Mouse (Mus musculus): ENCODE results near the gene Gfi1. TPM values are rescaled to one million over a fixed set of nuclear protein-coding genes. Genes with fewer than 3 reads are reported as not detected.

Gene Gfi1
- polyA plus RNA-seq, 1 experiment from 2014 or later, result not detected

DNA sequence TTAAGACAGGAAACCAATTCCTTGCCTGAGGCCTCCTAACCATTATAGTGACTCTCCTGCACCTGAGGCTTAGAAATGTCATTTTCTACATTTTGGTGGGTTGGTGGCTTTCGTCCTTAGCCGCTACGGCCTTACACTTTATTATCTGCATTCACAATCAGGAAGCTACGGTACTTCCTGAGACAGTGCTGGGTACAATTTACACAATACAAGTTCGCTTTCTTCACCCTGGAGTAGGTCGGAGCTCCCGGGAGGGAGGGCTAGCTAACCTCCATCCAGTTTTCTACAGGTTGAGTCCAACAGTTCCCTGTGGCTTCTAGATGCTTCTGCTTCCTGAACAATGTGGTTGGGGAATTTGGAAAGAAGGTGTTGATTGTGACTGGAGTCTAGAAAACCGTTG lies 26.9 kb downstream of the Gfi1 start:
- H3K4me1 ChIP-seq, result no peaks in the 10 kb centered on the region
- H3K9ac ChIP-seq, result no peak overlapping the region
- H3K9me3 ChIP-seq (replicated peaks), result no peaks in the 10 kb centered on the region
- no peaks in the 10 kb centered on the region for H3K27me3 ChIP-seq
- H3K4me2 ChIP-seq (replicated peaks), result no peak overlapping the region
- H3K4me3 ChIP-seq, result no peak overlapping the region
- H3K27ac ChIP-seq, result no peak overlapping the region
- 87% methylated on average over 8 of the region's 8 CpGs for WGBS
- no peaks in the 10 kb centered on the region for H3K36me3 ChIP-seq
- ATAC-seq (ENCODE audit: low FRiP score), result no peak

DNA sequence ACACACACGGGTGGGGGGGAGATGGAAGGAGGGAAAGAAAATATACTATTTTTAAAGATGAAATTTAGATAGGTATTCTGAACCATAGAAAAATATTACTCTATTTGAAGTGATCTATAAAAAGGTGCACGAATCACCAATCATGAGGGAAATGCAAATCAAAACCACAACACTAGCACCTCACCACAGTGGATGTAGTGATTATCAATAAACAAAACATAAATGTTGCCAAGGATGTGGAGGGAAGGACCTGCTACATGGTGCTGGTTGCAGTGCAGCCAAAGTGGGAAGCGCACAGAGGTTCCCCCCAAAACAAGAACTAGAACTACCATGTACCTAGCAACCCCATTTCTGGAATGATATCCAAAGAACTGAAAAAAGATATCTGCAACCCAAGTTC lies 30.8 kb downstream of the Gfi1 start:
- H3K9me3 ChIP-seq (replicated peaks), result no peaks in the 10 kb centered on the region
- 84% methylated on average over 3 of the region's 3 CpGs for WGBS
- H3K27ac ChIP-seq, result no peak overlapping the region
- ATAC-seq (ENCODE audit: low FRiP score), result no peak
- no peaks in the 10 kb centered on the region for H3K4me1 ChIP-seq
- H3K4me3 ChIP-seq, result no peak overlapping the region
- H3K27me3 ChIP-seq, result no peaks in the 10 kb centered on the region; the same call in 1 of the 2 replicates
- no peaks in the 10 kb centered on the region for H3K36me3 ChIP-seq
- no peak overlapping the region for H3K9ac ChIP-seq
- no peak overlapping the region for H3K4me2 ChIP-seq (replicated peaks)

DNA sequence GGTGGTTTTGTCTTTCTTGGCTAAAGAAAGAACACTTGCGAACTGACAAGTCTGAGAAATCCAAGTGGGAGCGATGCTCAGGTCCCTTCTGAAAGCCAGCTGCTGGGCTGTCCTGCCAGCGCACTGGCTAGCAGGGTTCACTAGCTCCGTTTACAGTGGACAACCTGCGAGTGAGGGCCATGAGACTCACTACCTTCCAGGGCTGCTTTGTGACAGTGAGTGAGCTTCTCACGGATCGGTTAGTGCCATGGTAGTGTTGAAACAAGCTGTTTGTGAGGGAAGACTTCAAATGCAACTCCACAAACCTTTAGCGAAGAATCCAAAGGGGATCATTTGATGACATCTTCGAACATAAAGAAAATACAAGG lies 37.4 kb downstream of the Gfi1 start:
- H3K9me3 ChIP-seq (replicated peaks), result no peaks in the 10 kb centered on the region
- no peak overlapping the region for H3K27ac ChIP-seq
- 25% methylated on average over 9 of the region's 9 CpGs for WGBS
- ATAC-seq (ENCODE audit: low FRiP score), result peak; percentile 51; the same call in 1 of the 2 replicates
- H3K4me2 ChIP-seq (replicated peaks), result peak overlapping the region; percentile 69
- H3K36me3 ChIP-seq, result no peaks in the 10 kb centered on the region
- peaks cover 20% of the 10 kb centered on the region for H3K27me3 ChIP-seq
- H3K9ac ChIP-seq, result peak overlapping the region; percentile 54
- peak overlapping the region; percentile 45 for H3K4me3 ChIP-seq
- peaks cover 7% of the 10 kb centered on the region; the same call in 1 of the 2 replicates for H3K4me1 ChIP-seq

DNA sequence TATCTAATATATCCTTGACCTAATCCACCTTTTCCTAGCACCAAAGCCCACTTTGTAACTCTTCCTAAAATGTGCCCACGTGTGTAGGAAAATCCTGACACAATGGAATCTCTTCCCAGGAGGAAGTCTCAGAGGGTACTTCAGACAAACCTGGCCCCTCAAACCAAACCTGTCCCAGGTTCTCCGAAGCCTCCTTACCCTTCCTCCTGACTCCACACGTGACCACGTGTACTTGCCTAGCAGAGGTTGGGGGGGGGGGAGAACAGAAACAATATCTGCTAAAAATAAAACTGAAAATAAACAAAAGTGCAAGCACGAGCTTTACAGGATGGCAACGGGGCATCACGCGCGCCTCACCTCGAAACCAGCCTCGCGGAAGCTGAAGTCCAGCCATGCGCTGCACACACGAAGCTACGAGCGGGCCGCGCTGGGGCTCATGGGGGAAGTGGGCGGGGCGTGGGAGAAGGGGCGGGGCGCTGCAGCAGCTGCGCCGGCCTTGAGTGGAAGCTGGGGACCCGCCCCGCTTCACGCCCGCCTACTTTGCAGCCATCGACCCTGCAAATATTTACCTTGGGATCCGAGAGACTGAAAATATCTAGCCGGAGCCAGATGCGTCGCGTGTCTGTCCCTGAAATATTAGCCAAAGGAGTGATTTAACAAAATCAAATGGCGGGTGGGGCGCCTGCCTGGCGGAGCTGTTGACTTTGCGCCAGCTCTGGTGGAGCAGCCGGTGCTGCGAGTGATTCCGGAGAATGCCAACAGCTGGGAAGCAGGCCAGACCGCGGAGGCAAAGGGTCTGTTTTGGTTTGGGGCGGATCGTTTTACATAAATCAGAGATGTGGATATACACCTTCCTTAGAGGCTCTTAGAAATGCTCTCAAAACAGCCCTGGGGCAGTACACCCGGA lies 38.0 kb downstream of the Gfi1 start:
- Histone ChIP-seq H3K27me3 (peaks cover 20% of the 10 kb centered on the region), H3K4me1 (peaks cover 7% of the 10 kb centered on the region; the same call in 1 of the 2 replicates), H3K9me3 (replicated peaks) (no peaks in the 10 kb centered on the region), H3K9ac (peak overlapping the region; percentile 54), H3K4me3 (peak overlapping the region; percentile 45), H3K4me2 (replicated peaks) (peak overlapping the region; percentile 69), H3K27ac (no peak overlapping the region), H3K36me3 (no peaks in the 10 kb centered on the region)
- 14% methylated on average over 46 of the region's 46 CpGs for WGBS
- ATAC-seq (ENCODE audit: low FRiP score), result peak; percentile 96

DNA sequence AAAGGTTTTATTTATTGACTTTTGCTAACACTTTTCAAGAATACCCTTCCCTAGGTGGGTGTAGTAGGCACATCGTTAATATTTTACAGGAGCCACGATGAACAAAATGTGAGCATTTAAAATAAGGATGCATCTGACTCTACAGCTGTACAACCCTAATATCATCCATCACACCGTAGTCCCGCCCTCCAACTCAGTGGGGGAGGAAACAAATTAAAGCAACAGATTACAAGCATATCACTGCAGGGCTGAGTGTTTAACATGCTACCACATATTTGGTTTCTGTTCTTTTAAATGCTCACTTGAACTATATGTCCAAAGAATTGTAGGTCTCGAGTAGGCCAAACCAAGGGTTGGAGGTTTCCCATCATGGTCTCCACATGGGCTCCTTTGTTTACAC lies 38.7 kb downstream of the Gfi1 start:
- Histone ChIP-seq H3K27ac (no peak overlapping the region), H3K4me1 (peaks cover 7% of the 10 kb centered on the region; the same call in 1 of the 2 replicates), H3K27me3 (peaks cover 20% of the 10 kb centered on the region), H3K9me3 (replicated peaks) (no peaks in the 10 kb centered on the region), H3K4me2 (replicated peaks) (no peak overlapping the region), H3K4me3 (no peak overlapping the region), H3K36me3 (no peaks in the 10 kb centered on the region), H3K9ac (no peak overlapping the region)
- no peak for ATAC-seq (ENCODE audit: low FRiP score)
- WGBS, result 93% methylated on average over 5 of the region's 5 CpGs

DNA sequence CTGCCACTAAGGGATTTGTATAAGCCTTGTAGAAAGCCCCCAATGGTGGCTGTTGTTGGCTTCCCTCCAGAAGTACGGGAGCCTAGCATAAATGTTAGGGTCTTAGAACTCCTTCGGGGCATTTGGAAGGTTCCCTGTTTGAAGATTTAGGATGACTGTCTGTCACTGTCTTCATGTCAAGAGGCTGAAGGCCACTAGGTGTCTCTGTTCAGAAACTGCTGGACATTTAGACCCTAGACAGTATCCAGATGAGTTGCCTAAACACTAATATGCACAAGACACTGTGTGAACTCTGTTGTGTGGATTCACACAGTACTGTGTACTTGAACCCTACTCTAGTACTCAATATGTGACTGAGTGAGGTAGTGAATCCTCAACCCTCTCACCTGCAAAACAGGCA lies 41.5 kb downstream of the Gfi1 start:
- Histone ChIP-seq H3K27me3 (peaks cover 19% of the 10 kb centered on the region), H3K4me1 (peaks cover 7% of the 10 kb centered on the region; the same call in 1 of the 2 replicates), H3K27ac (no peak overlapping the region), H3K9ac (no peak overlapping the region), H3K4me3 (no peak overlapping the region), H3K9me3 (replicated peaks) (no peaks in the 10 kb centered on the region), H3K4me2 (replicated peaks) (no peak overlapping the region), H3K36me3 (no peaks in the 10 kb centered on the region)
- no peak for ATAC-seq (ENCODE audit: low FRiP score)
- WGBS, result 83% methylated on average over 2 of the region's 2 CpGs

DNA sequence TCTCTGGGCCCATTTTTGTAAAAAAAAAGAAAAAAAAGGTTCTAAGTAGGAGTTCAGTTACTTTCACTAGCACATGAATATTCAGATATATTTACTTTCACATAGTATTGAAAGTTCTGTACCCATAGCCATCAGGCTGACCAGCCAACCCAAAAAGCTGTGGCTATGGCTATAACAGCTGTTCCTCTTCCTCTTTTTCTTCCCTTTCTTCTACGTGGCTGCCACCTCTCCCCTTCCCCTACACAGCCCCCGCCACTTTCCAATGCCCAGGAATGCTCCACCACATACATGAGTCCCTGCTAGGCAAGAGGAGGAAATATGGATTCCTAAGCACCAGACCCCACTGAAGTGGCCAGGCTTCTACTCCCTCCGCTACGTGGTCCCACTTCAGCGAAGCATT lies 44.5 kb downstream of the Gfi1 start:
- Histone ChIP-seq H3K9me3 (replicated peaks) (no peaks in the 10 kb centered on the region), H3K9ac (no peak overlapping the region), H3K27me3 (no peaks in the 10 kb centered on the region), H3K36me3 (no peaks in the 10 kb centered on the region), H3K4me3 (no peak overlapping the region), H3K4me2 (replicated peaks) (no peak overlapping the region), H3K27ac (no peak overlapping the region), H3K4me1 (no peaks in the 10 kb centered on the region; the same call in 1 of the 2 replicates)
- no peak for ATAC-seq (ENCODE audit: low FRiP score)
- WGBS, result 76% methylated on average over 5 of the region's 5 CpGs

DNA sequence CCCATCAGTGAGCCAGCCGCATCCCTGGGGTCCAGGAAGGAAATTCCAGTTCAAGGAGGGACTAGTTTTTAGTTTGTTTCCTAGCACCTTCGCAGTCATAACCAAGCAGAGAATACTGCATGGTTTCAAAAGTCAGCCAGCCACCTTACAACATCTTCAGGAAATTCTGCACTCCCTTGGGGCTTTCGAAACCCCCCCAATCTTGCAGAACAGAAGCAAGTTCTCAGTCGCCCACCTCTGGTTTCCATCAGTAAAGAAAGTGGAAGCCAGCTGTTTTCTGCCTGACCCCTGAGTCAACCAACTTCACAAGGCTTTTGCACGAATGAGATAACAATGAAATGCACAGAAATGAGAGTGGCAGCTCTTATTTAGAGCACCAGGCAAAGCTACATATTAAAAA lies 47.4 kb downstream of the Gfi1 start:
- H3K27me3 ChIP-seq, result no peaks in the 10 kb centered on the region
- H3K4me2 ChIP-seq (replicated peaks), result no peak overlapping the region
- ATAC-seq (ENCODE audit: low FRiP score), result no peak
- no peaks in the 10 kb centered on the region; the same call in 1 of the 2 replicates for H3K4me1 ChIP-seq
- H3K4me3 ChIP-seq, result no peak overlapping the region
- H3K36me3 ChIP-seq, result no peaks in the 10 kb centered on the region
- H3K9me3 ChIP-seq (replicated peaks), result no peaks in the 10 kb centered on the region
- WGBS, result 64% methylated on average over 5 of the region's 5 CpGs
- no peak overlapping the region for H3K27ac ChIP-seq
- H3K9ac ChIP-seq, result no peak overlapping the region

Other genes with a start within 250 kb of the Gfi1 start
- gene Gm42669, start 218.4 kb downstream of the Gfi1 start, polyA plus RNA-seq (2016; fragmentation: Nextera tagmentation; extraction: Ambion mirVana), result 0.23 and 0.80 TPM in 2 replicates
- gene 1700028K03Rik, start 191.3 kb downstream of the Gfi1 start, polyA plus RNA-seq (2016; fragmentation: Nextera tagmentation; extraction: Ambion mirVana), result 0.15 and 0.21 TPM in 2 replicates
- gene Rpap2, start 128.7 kb downstream of the Gfi1 start, polyA plus RNA-seq (2016; fragmentation: Nextera tagmentation; extraction: Ambion mirVana), result 20.1 and 22.6 TPM in 2 replicates
- gene Glmn, start 128.1 kb downstream of the Gfi1 start, polyA plus RNA-seq (2016; fragmentation: Nextera tagmentation; extraction: Ambion mirVana), result 34.2 and 42.7 TPM in 2 replicates
- 0.13 and 0.22 TPM in 2 replicates for gene Ube2d2b, start 104.1 kb upstream of the Gfi1 start, polyA plus RNA-seq (2016; fragmentation: Nextera tagmentation; extraction: Ambion mirVana)
- gene Evi5, start 149.1 kb upstream of the Gfi1 start, polyA plus RNA-seq (2016; fragmentation: Nextera tagmentation; extraction: Ambion mirVana), result 62.3 and 63.6 TPM in 2 replicates
- 59.8 and 66.8 TPM in 2 replicates for gene Rpl5, start 174.5 kb upstream of the Gfi1 start, polyA plus RNA-seq (2016; fragmentation: Nextera tagmentation; extraction: Ambion mirVana)